Mouse (Mus musculus): ENCODE results near the gene Eri2.

- TF ChIP-seq EP300 (IDR thresholded peaks at IDR 0.05; ENCODE audit: low read depth) (no peak), CTCF (IDR thresholded peaks at IDR 0.05; ENCODE audit: low read depth) (no peak)
Observed at GRCm38 (mm10) chr7:119749942-119750341, 43.9 kb downstream of the Eri2 start.
